33 mouse cellular contexts compared by ENCODE assay signal in the genomic region with DNA sequence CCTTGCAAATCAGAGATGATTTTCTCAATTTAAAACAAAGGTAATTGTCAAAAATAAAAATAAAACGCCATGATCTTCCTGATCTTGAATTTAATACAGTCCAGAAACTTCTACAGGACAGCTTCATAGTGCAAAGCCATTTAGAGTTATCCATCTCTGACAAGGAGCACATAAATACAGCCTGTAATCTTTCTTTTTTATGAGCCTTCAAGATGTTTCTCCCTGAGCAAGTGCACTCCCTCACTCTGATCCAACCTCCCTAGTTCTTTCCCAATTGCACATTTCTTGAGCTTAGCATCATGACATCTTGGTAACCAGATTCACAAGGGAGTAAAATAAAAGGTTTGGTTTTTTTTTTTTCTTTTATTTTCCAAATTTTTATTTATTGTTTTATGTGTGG.
"Had no signal": no experiment of that assay in that cellular context is flagged by ENCODE, and none has a peak within 500 bp of the region (broad histone marks: within the 10 kb centered on the region; RNA-seq: fewer than 3 reads in every experiment).

No protein-coding gene starts in this region.

- H3K4me3 ChIP-seq: limb, embryonic 10.5 days; limb, embryonic 12.5 days; limb, embryonic 13.5 days; limb, embryonic 15.5 days; liver, embryonic 12.5 days; liver, embryonic 13.5 days; liver, embryonic 15.5 days; lung, embryonic 15.5 days; megakaryocyte, embryonic 14.5 days; midbrain, embryonic 10.5 days; midbrain, embryonic 12.5 days; midbrain, embryonic 13.5 days; midbrain, embryonic 15.5 days; myocyte; neural tube, embryonic 12.5 days; neural tube, embryonic 13.5 days had no signal

- H3K36me3 ChIP-seq: limb, embryonic 10.5 days; limb, embryonic 12.5 days; limb, embryonic 13.5 days; limb, embryonic 15.5 days; liver, embryonic 12.5 days; liver, embryonic 13.5 days; liver, embryonic 15.5 days; lung, embryonic 15.5 days; midbrain, embryonic 10.5 days; midbrain, embryonic 12.5 days; midbrain, embryonic 13.5 days; midbrain, embryonic 15.5 days; neural tube, embryonic 12.5 days; neural tube, embryonic 13.5 days had no signal

- H3K4me1 ChIP-seq: limb, embryonic 12.5 days; limb, embryonic 13.5 days; limb, embryonic 15.5 days; liver, embryonic 12.5 days; liver, embryonic 13.5 days; liver, embryonic 15.5 days; lung, embryonic 15.5 days; megakaryocyte, embryonic 14.5 days; midbrain, embryonic 12.5 days; midbrain, embryonic 15.5 days; neural tube, embryonic 12.5 days; neural tube, embryonic 13.5 days had no signal

- DNase-seq: left cerebral cortex, postnatal 4 days; liver; liver, embryonic 13.5 days; liver, postnatal 0 days; lung, adult 18-20 months; lung, adult 2 months; lung, embryonic 14.5 days; lung, postnatal 10 days; lung, postnatal 14 days; lung, postnatal 36 days; lung, postnatal 4 days; midbrain, embryonic 14.5 days had no signal

- H3K27me3 ChIP-seq: limb, embryonic 12.5 days; limb, embryonic 13.5 days; limb, embryonic 15.5 days; liver, embryonic 12.5 days; liver, embryonic 13.5 days; liver, embryonic 15.5 days; lung, embryonic 15.5 days; megakaryocyte, embryonic 14.5 days; midbrain, embryonic 12.5 days; midbrain, embryonic 13.5 days; midbrain, embryonic 15.5 days; neural tube, embryonic 12.5 days; neural tube, embryonic 13.5 days had no signal

- H3K27ac ChIP-seq: limb, embryonic 10.5 days; limb, embryonic 12.5 days; limb, embryonic 13.5 days; limb, embryonic 15.5 days; liver, embryonic 12.5 days; liver, embryonic 13.5 days; liver, embryonic 14.5 days; liver, embryonic 15.5 days; lung, embryonic 15.5 days; macrophage; midbrain, embryonic 10.5 days; midbrain, embryonic 12.5 days; midbrain, embryonic 13.5 days; midbrain, embryonic 15.5 days; neural tube, embryonic 12.5 days; neural tube, embryonic 13.5 days had no signal

- H3K9ac ChIP-seq: limb, embryonic 12.5 days; limb, embryonic 13.5 days; limb, embryonic 15.5 days; liver, embryonic 12.5 days; liver, embryonic 13.5 days; liver, embryonic 14.5 days; liver, embryonic 15.5 days; liver, postnatal 0 days; lung, embryonic 14.5 days; lung, embryonic 15.5 days; midbrain, embryonic 12.5 days; midbrain, embryonic 13.5 days; midbrain, embryonic 15.5 days; neural tube, embryonic 12.5 days; neural tube, embryonic 13.5 days had no signal

- H3K9me3 ChIP-seq: limb, embryonic 10.5 days; limb, embryonic 12.5 days; limb, embryonic 13.5 days; limb, embryonic 15.5 days; liver, embryonic 12.5 days; liver, embryonic 13.5 days; liver, embryonic 15.5 days; lung, embryonic 15.5 days; megakaryocyte, embryonic 14.5 days; midbrain, embryonic 10.5 days; midbrain, embryonic 12.5 days; midbrain, embryonic 13.5 days; midbrain, embryonic 15.5 days; neural tube, embryonic 12.5 days; neural tube, embryonic 13.5 days had no signal

- H3K4me2 ChIP-seq: limb, embryonic 12.5 days; limb, embryonic 13.5 days; limb, embryonic 15.5 days; liver, embryonic 11.5 days; liver, embryonic 12.5 days; liver, embryonic 13.5 days; liver, embryonic 15.5 days; lung, embryonic 14.5 days; lung, embryonic 15.5 days; midbrain, embryonic 11.5 days; midbrain, embryonic 12.5 days; midbrain, embryonic 13.5 days; midbrain, embryonic 15.5 days; neural tube, embryonic 12.5 days; neural tube, embryonic 13.5 days had no signal

- ATAC-seq: liver, embryonic 12.5 days; liver, postnatal 0 days; lung, postnatal 0 days; midbrain, embryonic 13.5 days; midbrain, embryonic 15.5 days; midbrain, embryonic 16.5 days had no signal
